Mouse (Mus musculus): Measurements from ENCODE around the gene Fgd2.
"Not testable (repeated sequence)": the region's sequence is repeated elsewhere in the genome, so short reads cannot be mapped to it uniquely, and the experiment has no call there.

- TF ChIP-seq CTCF (IDR thresholded peaks at IDR 0.05; ENCODE audit: low read depth); EP300 (optimal IDR thresholded peaks at IDR 0.05): not testable (repeated sequence)
These were observed 9.7 kb upstream of the Fgd2 start for GRCm38 (mm10) chr17:29351056-29351455.

Measured in stomach, postnatal 0 days (tissue).